Mouse (Mus musculus) forebrain, embryonic 10.5 days (tissue): ENCODE data around the gene Clta. TPM values are rescaled to one million over a fixed set of nuclear protein-coding genes. Genes with fewer than 3 reads are reported as not detected.
"Not testable (repeated sequence)": the region's sequence is repeated elsewhere in the genome, so short reads cannot be mapped to it uniquely, and the experiment has no call there.

ENCODE experiments used
- DNase-seq: peaks from one replicate; pipeline ENCODE4 v3.0.0-alpha.2; 2017; ENCODE audit warnings: low spot score; ENCODE audit errors: extremely low spot score
- H3K27ac ChIP-seq: fragments of 300-500 bp; sonication (generic); 2 replicates; pipeline ENCODE4 v1.5.1; 2016; ENCODE audit warnings: mild to moderate bottlenecking
- H3K27me3 ChIP-seq: fragments of 300-500 bp; sonication (generic); 2 replicates; pipeline ENCODE4 v1.6.1; 2016; ENCODE audit warnings: mild to moderate bottlenecking; ENCODE audit not compliant: poor library complexity, severe bottlenecking
- H3K36me3 ChIP-seq: fragments of 300-500 bp; sonication (generic); replicated peaks from 2 replicates; pipeline ENCODE4 v1.6.1; 2016; ENCODE audit warnings: mild to moderate bottlenecking, moderate library complexity
- H3K4me1 ChIP-seq: fragments of 300-500 bp; sonication (generic); 2 replicates; pipeline ENCODE4 v1.6.1; 2016
- H3K4me3 ChIP-seq: fragments of 300-500 bp; sonication (generic); 2 replicates; pipeline ENCODE4 v1.5.1; 2016; ENCODE audit warnings: mild to moderate bottlenecking, moderate library complexity
- H3K9me3 ChIP-seq: fragments of 300-500 bp; sonication (generic); 2 replicates; pipeline ENCODE4 v1.6.1; 2016; ENCODE audit warnings: mild to moderate bottlenecking, moderate library complexity
- WGBS: fragments of 180-500 bp; shearing (Covaris S2); methylation state at CpG from one replicate; pipeline ENCODE4 v1.1.7; 2016; 5-methylcytosine and 5-hydroxymethylcytosine counted together
- polyA plus RNA-seq: library from polyadenylated mRNA; unstranded; fragments of >200 nt; fragmentation: Nextera tagmentation; extraction: Ambion mirVana; gene quantifications from 2 replicates; pipeline ENCODE4 v1.2.1, GENCODE M21; 2016

Gene Clta
- polyA plus RNA-seq, 1 experiment from 2014 or later: 179 TPM

GRCm38 (mm10) chr4:44043182-44043581 is 38.9 kb downstream of the Clta start:
- not testable (repeated sequence) for DNase-seq, H3K27ac ChIP-seq, H3K4me1 ChIP-seq, H3K4me3 ChIP-seq, H3K9me3 ChIP-seq
- Histone ChIP-seq H3K36me3 (peaks cover 46% of the 10 kb centered on the region), H3K27me3 (peaks cover 37% of the 10 kb centered on the region)
- 93% methylated on average over 4 of the region's 4 CpGs for WGBS

GRCm38 (mm10) chr4:44044685-44045356 is 40.6 kb downstream of the Clta start:
- H3K27me3 ChIP-seq: peaks cover 20% of the 10 kb centered on the region
- H3K36me3 ChIP-seq: peaks cover 38% of the 10 kb centered on the region
- no peak for DNase-seq
- H3K27ac ChIP-seq: no peak overlapping the region
- H3K4me3 ChIP-seq: no peak overlapping the region
- no peaks in the 10 kb centered on the region for H3K4me1 ChIP-seq
- no peaks in the 10 kb centered on the region for H3K9me3 ChIP-seq
- 94% methylated on average over 5 of the region's 5 CpGs for WGBS

- H3K4me3 ChIP-seq: no peak overlapping the region
- H3K9me3 ChIP-seq: no peaks in the 10 kb centered on the region
- no peaks in the 10 kb centered on the region for H3K4me1 ChIP-seq
- 85% methylated on average over 5 of the region's 5 CpGs for WGBS
- no peak for DNase-seq
- no peak overlapping the region for H3K27ac ChIP-seq
- H3K27me3 ChIP-seq: peaks cover 9% of the 10 kb centered on the region
- peaks cover 25% of the 10 kb centered on the region for H3K36me3 ChIP-seq
Observed at GRCm38 (mm10) chr4:44046066-44046465, 41.8 kb downstream of the Clta start.

- 90% methylated on average over 5 of the region's 5 CpGs for WGBS
- DNase-seq: no peak
Observed at GRCm38 (mm10) chr4:44049812-44050211, 45.6 kb downstream of the Clta start.

GRCm38 (mm10) chr4:44059674-44060073 is 55.4 kb downstream of the Clta start:
- 98% methylated on average over 13 of the region's 13 CpGs for WGBS
- no peaks in the 10 kb centered on the region for H3K9me3 ChIP-seq

More at GRCm38 (mm10) chr4:44049812-44050211, 45.6 kb downstream of the Clta start:
- no peaks in the 10 kb centered on the region for H3K4me1 ChIP-seq
- no peak overlapping the region for H3K27ac ChIP-seq
- peaks cover 10% of the 10 kb centered on the region for H3K36me3 ChIP-seq
- no peak overlapping the region for H3K4me3 ChIP-seq
- no peaks in the 10 kb centered on the region for H3K27me3 ChIP-seq
- no peaks in the 10 kb centered on the region for H3K9me3 ChIP-seq

GRCm38 (mm10) chr4:44062062-44062461 is 57.8 kb downstream of the Clta start:
- Histone ChIP-seq H3K4me1 (peaks cover 5% of the 10 kb centered on the region), H3K27me3 (0 out of 2 replicates have a peak, but pooled peaks cover 3% of the 10 kb centered on the region), H3K36me3 (peaks cover 9% of the 10 kb centered on the region; the same call in 1 of the 2 replicates), H3K4me3 (no peak overlapping the region), H3K27ac (no peak overlapping the region), H3K9me3 (no peaks in the 10 kb centered on the region)
- WGBS: 75% methylated on average over 9 of the region's 9 CpGs
- no peak for DNase-seq

More at GRCm38 (mm10) chr4:44059674-44060073, 55.4 kb downstream of the Clta start:
- Histone ChIP-seq H3K4me3 (no peak overlapping the region), H3K4me1 (no peaks in the 10 kb centered on the region), H3K36me3 (peaks cover 9% of the 10 kb centered on the region; the same call in 1 of the 2 replicates), H3K27me3 (no peaks in the 10 kb centered on the region), H3K27ac (no peak overlapping the region)
- no peak for DNase-seq

GRCm38 (mm10) chr4:44062816-44063215 is 58.6 kb downstream of the Clta start:
- H3K36me3 ChIP-seq: peaks cover 9% of the 10 kb centered on the region; the same call in 1 of the 2 replicates
- 0 out of 2 replicates have a peak, but pooled peaks cover 3% of the 10 kb centered on the region for H3K27me3 ChIP-seq
- 95% methylated on average over 14 of the region's 14 CpGs for WGBS
- H3K4me3 ChIP-seq: no peak overlapping the region
- H3K4me1 ChIP-seq: peaks cover 5% of the 10 kb centered on the region
- H3K27ac ChIP-seq: no peak overlapping the region
- H3K9me3 ChIP-seq: no peaks in the 10 kb centered on the region
- no peak for DNase-seq

- Histone ChIP-seq H3K36me3 (peaks cover 5% of the 10 kb centered on the region; the same call in 1 of the 2 replicates), H3K27ac (peak overlapping the region; percentile 71), H3K4me3 (peak overlapping the region; percentile 29; the same call in 1 of the 2 replicates), H3K9me3 (no peaks in the 10 kb centered on the region), H3K4me1 (peaks cover 9% of the 10 kb centered on the region), H3K27me3 (0 out of 2 replicates have a peak, but pooled peaks cover 3% of the 10 kb centered on the region)
- peak; percentile 85 for DNase-seq
- 38% methylated on average over 16 of the region's 16 CpGs for WGBS
Observed at GRCm38 (mm10) chr4:44065355-44066025, 61.2 kb downstream of the Clta start.

- H3K36me3 ChIP-seq: peaks cover 5% of the 10 kb centered on the region; the same call in 1 of the 2 replicates
- H3K4me1 ChIP-seq: peaks cover 22% of the 10 kb centered on the region
Observed at GRCm38 (mm10) chr4:44066891-44067290, 62.6 kb downstream of the Clta start.

GRCm38 (mm10) chr4:44068736-44069135 is 64.5 kb downstream of the Clta start:
- no peak overlapping the region for H3K4me3 ChIP-seq
- no peak for DNase-seq

More at GRCm38 (mm10) chr4:44066891-44067290, 62.6 kb downstream of the Clta start:
- H3K27me3 ChIP-seq: 0 out of 2 replicates have a peak, but pooled peaks cover 3% of the 10 kb centered on the region
- DNase-seq: no peak
- H3K9me3 ChIP-seq: no peaks in the 10 kb centered on the region
- 90% methylated on average over 6 of the region's 6 CpGs for WGBS
- H3K4me3 ChIP-seq: no peak overlapping the region
- H3K27ac ChIP-seq: no peak overlapping the region

GRCm38 (mm10) chr4:44069411-44069810 is 65.2 kb downstream of the Clta start:
- 93% methylated on average over 4 of the region's 4 CpGs for WGBS
- peaks cover 36% of the 10 kb centered on the region for H3K4me1 ChIP-seq
- H3K27me3 ChIP-seq: 0 out of 2 replicates have a peak, but pooled peaks cover 3% of the 10 kb centered on the region
- no peak overlapping the region for H3K4me3 ChIP-seq
- no peaks in the 10 kb centered on the region for H3K9me3 ChIP-seq
- no peaks in the 10 kb centered on the region for H3K36me3 ChIP-seq
- no peak for DNase-seq
- H3K27ac ChIP-seq: no peak overlapping the region

More at GRCm38 (mm10) chr4:44068736-44069135, 64.5 kb downstream of the Clta start:
- H3K27me3 ChIP-seq: 0 out of 2 replicates have a peak, but pooled peaks cover 3% of the 10 kb centered on the region
- peaks cover 36% of the 10 kb centered on the region for H3K4me1 ChIP-seq
- H3K36me3 ChIP-seq: no peaks in the 10 kb centered on the region
- H3K9me3 ChIP-seq: no peaks in the 10 kb centered on the region
- WGBS: 50% methylated on average over 9 of the region's 9 CpGs
- no peak overlapping the region for H3K27ac ChIP-seq

- no peak for DNase-seq
- no peaks in the 10 kb centered on the region for H3K9me3 ChIP-seq
- 82% methylated on average over 4 of the region's 4 CpGs for WGBS
- no peak overlapping the region for H3K27ac ChIP-seq
- peaks cover 32% of the 10 kb centered on the region for H3K4me1 ChIP-seq
- H3K36me3 ChIP-seq: no peaks in the 10 kb centered on the region
- no peak overlapping the region for H3K4me3 ChIP-seq
- no peaks in the 10 kb centered on the region for H3K27me3 ChIP-seq
Observed at GRCm38 (mm10) chr4:44070641-44071040, 66.4 kb downstream of the Clta start.

- no peaks in the 10 kb centered on the region for H3K9me3 ChIP-seq
- H3K27ac ChIP-seq: peak overlapping the region; percentile 88
- no peaks in the 10 kb centered on the region for H3K27me3 ChIP-seq
- H3K4me3 ChIP-seq: peak overlapping the region; percentile 83
- no peak for DNase-seq
- H3K4me1 ChIP-seq: peaks cover 32% of the 10 kb centered on the region
- no peaks in the 10 kb centered on the region for H3K36me3 ChIP-seq
- WGBS: 16% methylated on average over 11 of the region's 11 CpGs
Observed at GRCm38 (mm10) chr4:44071741-44072145, 67.5 kb downstream of the Clta start.
